Mouse (Mus musculus) forebrain, embryonic 10.5 days (tissue): ENCODE measurements around the gene St7. TPM values are rescaled to one million over a fixed set of nuclear protein-coding genes. Genes with fewer than 3 reads are reported as not detected.

Experiments used
- DNase-seq: peaks from one replicate; pipeline ENCODE4 v3.0.0-alpha.2; 2017; ENCODE audit warnings: low spot score; ENCODE audit errors: extremely low spot score
- H3K27ac ChIP-seq: fragments of 300-500 bp; sonication (generic); 2 replicates; pipeline ENCODE4 v1.5.1; 2016; ENCODE audit warnings: mild to moderate bottlenecking
- H3K27me3 ChIP-seq: fragments of 300-500 bp; sonication (generic); 2 replicates; pipeline ENCODE4 v1.6.1; 2016; ENCODE audit warnings: mild to moderate bottlenecking; ENCODE audit not compliant: poor library complexity, severe bottlenecking
- H3K36me3 ChIP-seq: fragments of 300-500 bp; sonication (generic); replicated peaks from 2 replicates; pipeline ENCODE4 v1.6.1; 2016; ENCODE audit warnings: mild to moderate bottlenecking, moderate library complexity
- H3K4me1 ChIP-seq: fragments of 300-500 bp; sonication (generic); 2 replicates; pipeline ENCODE4 v1.6.1; 2016
- H3K4me3 ChIP-seq: fragments of 300-500 bp; sonication (generic); 2 replicates; pipeline ENCODE4 v1.5.1; 2016; ENCODE audit warnings: mild to moderate bottlenecking, moderate library complexity
- H3K9me3 ChIP-seq: fragments of 300-500 bp; sonication (generic); 2 replicates; pipeline ENCODE4 v1.6.1; 2016; ENCODE audit warnings: mild to moderate bottlenecking, moderate library complexity
- WGBS: fragments of 180-500 bp; shearing (Covaris S2); methylation state at CpG from one replicate; pipeline ENCODE4 v1.1.7; 2016; 5-methylcytosine and 5-hydroxymethylcytosine counted together
- polyA plus RNA-seq: library from polyadenylated mRNA; unstranded; fragments of >200 nt; fragmentation: Nextera tagmentation; extraction: Ambion mirVana; gene quantifications from 2 replicates; pipeline ENCODE4 v1.2.1, GENCODE M21; 2016

Gene St7
- polyA plus RNA-seq, 1 experiment from 2014 or later: 22.9 TPM

DNA sequence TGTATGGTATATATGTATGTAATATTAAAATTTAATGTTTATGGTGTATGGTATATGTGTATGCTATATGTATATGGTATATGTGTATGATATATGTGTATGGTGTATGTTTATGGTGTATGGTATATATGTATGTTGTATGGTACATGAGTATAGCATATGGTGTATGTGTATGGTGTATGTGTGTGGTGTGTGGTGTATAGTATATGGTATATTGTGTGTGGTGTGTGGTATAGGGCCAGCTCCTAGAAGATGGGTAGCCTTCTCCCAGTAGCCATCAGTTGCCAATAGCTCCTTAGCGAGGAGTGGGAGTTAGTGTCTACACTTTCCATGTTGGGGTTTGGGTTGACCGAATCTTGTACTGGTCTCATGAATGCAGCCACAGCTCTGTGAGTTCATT lies 162.9 kb downstream of the St7 start:
- no peaks in the 10 kb centered on the region for H3K27me3 ChIP-seq
- no peak for DNase-seq
- 93% methylated on average over 2 of the region's 2 CpGs for WGBS
- H3K4me1 ChIP-seq: no peaks in the 10 kb centered on the region
- no peak overlapping the region for H3K27ac ChIP-seq
- no peak overlapping the region for H3K4me3 ChIP-seq
- peaks cover 16% of the 10 kb centered on the region; the same call in 1 of the 2 replicates for H3K36me3 ChIP-seq
- no peaks in the 10 kb centered on the region for H3K9me3 ChIP-seq

DNA sequence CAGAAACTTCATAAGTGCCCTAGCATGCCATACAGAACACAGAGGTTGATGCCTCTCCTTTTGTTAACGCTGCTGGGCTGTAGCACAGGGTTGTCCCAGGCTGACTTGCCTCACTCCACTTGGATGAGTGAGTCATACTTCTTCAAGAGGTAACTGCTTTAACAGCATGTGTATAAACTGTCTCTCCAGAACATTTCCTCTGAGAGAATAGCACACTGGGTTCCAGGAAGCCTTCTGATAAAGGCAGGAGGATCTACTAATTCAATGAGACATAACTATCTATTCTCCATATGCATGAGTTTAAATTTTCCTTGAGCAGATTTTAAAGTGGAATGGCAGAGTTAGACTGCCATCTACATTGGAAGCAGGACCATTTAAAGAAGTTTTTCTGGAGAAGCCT lies 166.8 kb downstream of the St7 start:
- 100% methylated on average over 1 of the region's 1 CpGs for WGBS
- H3K4me3 ChIP-seq: no peak overlapping the region

DNA sequence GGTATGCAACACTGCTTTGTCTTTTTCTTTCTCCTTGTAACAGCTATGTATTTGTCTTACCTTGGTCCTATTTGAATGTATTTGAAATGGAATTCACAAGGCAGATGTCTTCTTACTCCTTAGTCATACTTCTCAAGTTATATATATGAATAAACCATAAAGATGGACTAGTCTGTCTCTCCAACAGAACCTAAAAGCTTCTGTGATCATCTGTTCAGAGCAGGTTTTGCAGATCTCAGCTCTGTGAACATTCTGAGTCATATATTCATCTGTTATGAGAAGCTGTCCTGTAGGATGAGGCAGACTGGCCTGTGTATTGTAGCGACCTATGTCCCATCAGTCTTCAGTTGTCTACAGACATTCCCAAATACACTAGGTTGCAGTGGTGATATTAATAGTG lies 167.7 kb downstream of the St7 start:
- H3K9me3 ChIP-seq: no peaks in the 10 kb centered on the region
- DNase-seq: no peak
- H3K4me1 ChIP-seq: no peaks in the 10 kb centered on the region
- WGBS: 88% methylated on average over 1 of the region's 1 CpGs
- no peaks in the 10 kb centered on the region for H3K27me3 ChIP-seq
- no peak overlapping the region for H3K4me3 ChIP-seq
- no peak overlapping the region for H3K27ac ChIP-seq
- peaks cover 7% of the 10 kb centered on the region; the same call in 1 of the 2 replicates for H3K36me3 ChIP-seq

More for the DNA sequence above, 166.8 kb downstream of the St7 start:
- H3K27ac ChIP-seq: no peak overlapping the region
- H3K36me3 ChIP-seq: peaks cover 10% of the 10 kb centered on the region; the same call in 1 of the 2 replicates
- H3K9me3 ChIP-seq: no peaks in the 10 kb centered on the region
- no peaks in the 10 kb centered on the region for H3K4me1 ChIP-seq
- DNase-seq: no peak
- no peaks in the 10 kb centered on the region for H3K27me3 ChIP-seq

DNA sequence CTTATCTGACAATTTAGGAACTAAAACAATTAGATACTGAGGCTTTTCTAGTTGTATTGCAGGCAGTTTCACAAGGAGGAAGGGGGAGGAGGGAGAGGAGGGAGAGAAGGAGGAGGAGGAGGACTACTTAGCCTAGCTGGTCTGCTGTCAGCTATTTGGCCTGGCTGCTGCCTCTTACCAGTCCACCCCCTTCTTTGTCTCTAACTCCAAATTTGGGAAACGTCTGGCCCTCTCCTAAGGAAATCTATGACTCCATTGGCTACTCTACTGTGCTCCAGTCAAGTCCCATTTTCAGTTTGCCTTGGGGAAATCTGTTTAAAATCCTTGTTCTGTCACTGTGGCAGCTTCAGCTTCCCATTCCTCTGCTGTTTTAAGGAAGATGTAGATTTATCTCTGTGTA lies 175.1 kb downstream of the St7 start:
- Histone ChIP-seq H3K36me3 (peaks cover 11% of the 10 kb centered on the region), H3K27me3 (no peaks in the 10 kb centered on the region), H3K27ac (no peak overlapping the region), H3K4me3 (no peak overlapping the region), H3K9me3 (no peaks in the 10 kb centered on the region), H3K4me1 (no peaks in the 10 kb centered on the region)
- 50% methylated on average over 1 of the region's 1 CpGs for WGBS
- no peak for DNase-seq

DNA sequence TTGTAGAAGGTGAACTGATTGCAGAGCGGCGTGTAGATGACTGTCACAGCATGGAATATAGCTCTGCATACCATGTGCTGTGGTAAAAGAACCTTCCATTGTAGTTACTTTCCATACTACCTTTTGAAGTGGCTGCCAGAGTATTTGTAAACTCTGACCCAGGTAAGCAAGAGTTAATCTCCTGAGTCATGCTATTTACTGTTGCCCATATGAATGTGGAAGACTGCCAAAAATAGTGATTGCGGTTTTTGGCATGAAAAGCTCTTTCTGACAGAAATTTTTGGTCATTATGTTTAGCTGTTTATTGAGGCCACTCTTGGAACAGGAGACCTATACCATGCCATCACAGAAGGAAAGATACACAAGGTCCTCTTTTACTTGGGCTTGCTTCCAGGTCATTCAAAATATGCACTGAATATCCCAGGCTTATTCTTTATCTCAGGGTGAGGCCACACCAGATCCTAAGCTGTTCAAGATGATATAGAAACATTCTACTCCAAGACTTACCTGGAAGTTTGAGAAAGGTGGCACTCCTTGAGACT lies 179.2 kb downstream of the St7 start:
- WGBS: 88% methylated on average over 3 of the region's 3 CpGs
- Histone ChIP-seq H3K27me3 (no peaks in the 10 kb centered on the region), H3K4me3 (no peak overlapping the region), H3K27ac (no peak overlapping the region), H3K36me3 (peaks cover 11% of the 10 kb centered on the region), H3K9me3 (no peaks in the 10 kb centered on the region), H3K4me1 (peaks cover 4% of the 10 kb centered on the region; the same call in 1 of the 2 replicates)
- no peak for DNase-seq

DNA sequence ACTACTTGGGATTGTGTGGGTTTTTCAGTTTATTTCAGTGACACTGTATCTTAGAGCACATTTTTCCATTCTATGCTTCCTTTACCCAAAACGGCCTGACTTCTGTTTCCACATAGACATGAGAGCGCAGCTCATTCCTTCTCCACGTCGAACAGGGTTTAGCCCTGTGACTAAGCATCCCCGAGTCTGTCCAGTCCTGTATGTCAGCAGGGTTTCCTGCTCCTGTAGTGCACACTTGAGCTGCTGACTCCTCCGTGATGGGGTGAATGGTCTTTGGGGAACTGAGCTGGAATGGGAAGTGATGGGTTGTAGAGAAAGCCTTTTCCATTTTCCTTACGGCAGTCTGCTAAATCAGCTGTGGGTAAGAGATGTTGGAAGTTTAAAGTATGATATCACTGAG lies 182.9 kb downstream of the St7 start:
- no peak overlapping the region for H3K4me3 ChIP-seq
- 83% methylated on average over 7 of the region's 7 CpGs for WGBS

DNA sequence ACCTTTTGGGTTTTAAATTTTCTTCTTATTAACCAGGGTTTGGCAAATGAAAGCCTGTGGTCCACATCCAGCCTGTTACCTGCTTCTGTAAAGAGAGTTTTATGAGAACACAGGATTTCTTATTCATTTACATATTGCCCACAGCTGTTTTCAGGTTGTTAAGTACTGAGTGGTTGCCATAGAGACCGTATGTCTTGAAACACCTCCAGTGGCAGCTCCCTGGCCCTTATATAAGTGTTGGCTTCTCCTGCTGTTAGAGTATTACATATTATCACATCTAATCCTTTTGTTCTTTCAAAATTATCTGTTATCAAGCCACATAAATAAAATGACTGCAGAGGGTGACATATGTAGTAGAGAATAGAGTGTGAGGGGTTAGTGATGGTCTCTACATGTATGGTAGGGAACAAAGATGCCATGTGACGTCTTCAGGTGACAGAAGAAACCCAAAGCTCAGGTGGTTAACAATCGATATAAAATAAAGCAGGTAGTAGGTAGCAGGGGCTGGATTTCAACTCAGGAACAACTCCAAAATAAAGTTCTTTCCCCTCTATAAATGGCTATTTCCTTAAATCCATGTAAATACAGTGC lies 183.4 kb downstream of the St7 start:
- no peak overlapping the region for H3K27ac ChIP-seq
- WGBS: 92% methylated on average over 3 of the region's 3 CpGs
- H3K27me3 ChIP-seq: no peaks in the 10 kb centered on the region
- peaks cover 4% of the 10 kb centered on the region; the same call in 1 of the 2 replicates for H3K4me1 ChIP-seq
- DNase-seq: no peak
- no peaks in the 10 kb centered on the region for H3K9me3 ChIP-seq
- no peak overlapping the region for H3K4me3 ChIP-seq
- peaks cover 5% of the 10 kb centered on the region for H3K36me3 ChIP-seq

More for the DNA sequence above, 182.9 kb downstream of the St7 start:
- Histone ChIP-seq H3K27me3 (no peaks in the 10 kb centered on the region), H3K9me3 (no peaks in the 10 kb centered on the region), H3K27ac (no peak overlapping the region), H3K4me1 (peaks cover 4% of the 10 kb centered on the region; the same call in 1 of the 2 replicates), H3K36me3 (peaks cover 5% of the 10 kb centered on the region)
- DNase-seq: no peak

DNA sequence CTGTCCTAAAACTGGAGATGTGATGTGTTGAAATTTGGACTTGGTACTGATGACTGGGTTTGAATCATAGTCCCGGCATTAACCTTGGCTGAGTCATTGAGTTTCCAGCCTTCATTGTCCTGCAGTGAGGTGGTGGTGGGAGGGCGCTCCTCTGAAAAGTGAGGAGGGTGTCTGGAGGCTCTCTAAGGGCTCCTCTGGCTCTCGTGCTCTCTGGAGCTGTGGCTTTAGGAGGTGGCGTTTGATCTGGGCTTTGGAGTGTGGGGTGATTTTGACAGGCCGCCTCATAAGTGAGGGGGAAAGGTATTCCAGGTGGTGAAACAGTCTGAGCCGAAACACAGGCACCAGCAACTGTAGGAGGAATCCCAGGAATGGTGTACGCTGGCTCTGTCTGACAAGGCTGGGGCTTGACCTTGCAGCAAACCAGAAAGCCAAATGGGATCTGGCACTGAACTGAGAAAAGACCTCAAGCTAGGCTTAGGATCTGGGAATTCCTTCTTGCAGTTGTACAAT lies 184.0 kb downstream of the St7 start:
- Histone ChIP-seq H3K27me3 (no peaks in the 10 kb centered on the region), H3K4me1 (peaks cover 4% of the 10 kb centered on the region; the same call in 1 of the 2 replicates), H3K36me3 (peaks cover 5% of the 10 kb centered on the region), H3K4me3 (no peak overlapping the region), H3K9me3 (no peaks in the 10 kb centered on the region), H3K27ac (no peak overlapping the region)
- DNase-seq: no peak
- 84% methylated on average over 7 of the region's 7 CpGs for WGBS

DNA sequence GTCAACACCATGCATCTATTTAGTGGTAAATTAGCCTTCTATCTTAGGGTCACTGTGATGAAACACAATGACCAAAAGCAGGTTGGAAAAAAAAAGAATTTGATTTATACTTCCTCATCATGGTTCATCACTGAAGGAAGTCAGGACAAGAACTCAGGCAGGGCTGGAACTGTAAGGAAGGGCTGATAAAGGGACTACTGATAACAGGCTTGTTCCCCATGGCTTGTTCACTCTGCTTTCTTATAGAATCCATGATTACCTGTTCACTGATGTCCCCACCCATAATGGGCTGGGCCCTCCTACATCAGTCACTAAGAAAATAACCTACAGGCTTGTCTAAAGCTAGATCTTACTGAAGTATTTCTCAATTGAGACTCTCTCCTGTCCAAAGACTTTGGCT lies 190.2 kb downstream of the St7 start:
- peaks cover 26% of the 10 kb centered on the region for H3K36me3 ChIP-seq
- DNase-seq: no peak
- no peaks in the 10 kb centered on the region for H3K9me3 ChIP-seq
- H3K4me3 ChIP-seq: no peak overlapping the region
- no peaks in the 10 kb centered on the region for H3K27me3 ChIP-seq
- H3K27ac ChIP-seq: no peak overlapping the region
- H3K4me1 ChIP-seq: no peaks in the 10 kb centered on the region

DNA sequence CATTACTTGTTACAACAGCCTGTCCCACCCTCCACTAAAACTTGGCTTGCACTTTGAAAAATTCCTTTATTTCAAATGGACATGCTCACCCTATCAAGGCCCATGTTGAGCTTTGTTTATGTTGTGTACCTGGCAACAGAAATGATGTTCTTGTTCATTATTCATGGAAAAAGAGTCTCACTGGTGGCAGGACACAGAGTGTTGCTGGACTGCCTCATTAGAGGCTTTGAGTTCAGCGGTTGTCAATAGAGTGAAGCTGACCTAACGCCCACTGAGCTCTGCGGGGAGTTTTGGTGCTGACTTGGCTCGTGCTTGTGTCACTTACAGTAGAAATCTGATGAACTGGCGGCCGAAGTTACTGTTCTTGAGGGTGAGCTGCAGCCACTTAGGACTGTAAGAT lies 195.0 kb downstream of the St7 start:
- H3K4me3 ChIP-seq: no peak overlapping the region
- H3K9me3 ChIP-seq: no peaks in the 10 kb centered on the region
- H3K36me3 ChIP-seq: peaks cover 24% of the 10 kb centered on the region
- no peak overlapping the region for H3K27ac ChIP-seq
- H3K27me3 ChIP-seq: no peaks in the 10 kb centered on the region
- no peaks in the 10 kb centered on the region for H3K4me1 ChIP-seq
- 90% methylated on average over 6 of the region's 6 CpGs for WGBS
- DNase-seq: no peak

DNA sequence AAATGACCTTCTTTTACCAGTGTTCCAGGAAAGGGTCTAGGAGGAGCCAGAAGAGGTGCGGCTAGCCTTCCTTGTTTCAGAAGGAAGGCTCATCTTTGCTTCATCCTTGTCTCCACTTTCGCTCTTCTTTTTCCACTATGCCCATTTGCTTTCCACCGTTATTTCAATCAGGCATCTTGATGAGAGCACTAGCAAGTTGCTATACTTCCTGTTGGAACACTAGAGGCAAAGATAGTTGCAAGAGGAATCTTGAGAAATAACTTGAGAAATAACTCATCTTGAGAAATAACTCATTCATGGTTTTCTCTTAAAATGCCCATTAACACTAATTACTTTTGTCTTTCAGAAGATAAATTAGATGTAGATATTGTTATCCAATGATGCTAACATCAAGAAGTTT lies 202.8 kb downstream of the St7 start:
- H3K4me1 ChIP-seq: no peaks in the 10 kb centered on the region
- H3K36me3 ChIP-seq: no peaks in the 10 kb centered on the region
- H3K4me3 ChIP-seq: no peak overlapping the region
- DNase-seq: no peak
- H3K27me3 ChIP-seq: no peaks in the 10 kb centered on the region
- H3K9me3 ChIP-seq: no peaks in the 10 kb centered on the region
- no peak overlapping the region for H3K27ac ChIP-seq
- 96% methylated on average over 3 of the region's 3 CpGs for WGBS

DNA sequence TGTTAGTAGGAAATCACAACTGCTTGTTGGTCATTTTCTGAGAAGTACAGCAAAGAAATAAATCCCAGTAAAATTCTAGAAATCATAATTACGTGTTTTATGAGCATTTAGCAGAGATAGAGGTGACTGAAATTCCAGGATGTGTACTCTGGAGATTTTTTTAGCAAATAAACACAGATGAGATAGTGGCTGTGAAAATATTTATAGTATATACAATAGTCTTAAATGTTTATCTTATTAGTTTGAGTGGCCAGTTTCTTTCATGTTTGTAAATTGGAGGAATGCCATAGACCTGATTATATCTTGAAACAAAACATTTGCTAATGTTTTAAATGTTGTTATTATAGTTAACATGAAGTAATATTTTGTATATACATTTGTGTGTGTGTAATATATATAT lies 205.8 kb downstream of the St7 start:
- WGBS: 90% methylated on average over 1 of the region's 1 CpGs

DNA sequence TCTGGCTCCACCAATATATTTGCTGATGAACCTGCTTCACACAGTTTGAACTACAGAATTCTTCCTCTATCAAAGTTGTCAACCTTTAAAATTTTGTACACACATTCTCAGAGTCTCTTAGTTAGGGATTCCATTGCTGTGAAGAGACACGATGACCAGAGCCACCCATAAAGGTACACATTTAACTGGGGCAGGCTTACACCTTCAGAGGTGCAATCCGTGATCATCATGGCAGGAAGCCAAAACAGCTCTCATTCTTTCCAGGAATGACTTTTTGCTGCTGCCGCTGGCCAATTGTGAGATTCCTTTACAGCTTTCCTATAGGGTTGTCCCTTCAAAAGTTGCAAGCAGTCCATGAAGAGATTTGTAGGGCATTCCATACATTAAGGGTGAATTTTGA lies 210.6 kb downstream of the St7 start:
- DNase-seq: no peak
- WGBS: 93% methylated on average over 3 of the region's 3 CpGs
- Histone ChIP-seq H3K36me3 (peaks cover 7% of the 10 kb centered on the region), H3K4me1 (peaks cover 21% of the 10 kb centered on the region), H3K27ac (no peak overlapping the region), H3K4me3 (no peak overlapping the region), H3K9me3 (no peaks in the 10 kb centered on the region), H3K27me3 (no peaks in the 10 kb centered on the region)

More for the DNA sequence above, 205.8 kb downstream of the St7 start:
- no peak overlapping the region for H3K4me3 ChIP-seq
- H3K27me3 ChIP-seq: no peaks in the 10 kb centered on the region
- H3K36me3 ChIP-seq: peaks cover 7% of the 10 kb centered on the region
- no peak for DNase-seq
- H3K9me3 ChIP-seq: no peaks in the 10 kb centered on the region
- H3K27ac ChIP-seq: no peak overlapping the region
- H3K4me1 ChIP-seq: no peaks in the 10 kb centered on the region
